Mouse (Mus musculus): Measurements from ENCODE around the gene Neurl1a.

DNA sequence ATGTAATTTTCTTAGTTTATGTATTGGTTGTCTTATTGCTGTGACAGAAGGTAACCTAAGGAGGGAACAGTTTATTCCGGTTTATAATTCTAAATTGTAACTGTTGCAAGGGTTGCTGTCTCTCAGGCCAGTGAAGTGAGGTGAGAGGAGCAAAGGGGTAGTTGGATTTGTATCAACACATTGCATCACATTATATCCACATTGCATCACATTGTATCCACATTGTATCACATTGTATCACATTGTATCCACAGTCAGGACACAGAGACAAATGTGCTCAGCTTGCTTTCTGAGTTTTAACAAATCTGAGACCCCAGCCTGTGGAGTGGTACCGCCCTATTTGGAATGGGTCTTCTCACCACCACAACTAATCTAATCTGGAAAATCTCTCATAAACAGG, 41.6 kb downstream of the Neurl1a start:
- TF ChIP-seq CTCF (IDR thresholded peaks at IDR 0.05; ENCODE audit: low read depth) (no peak), EP300 (optimal IDR thresholded peaks at IDR 0.05) (no peak)

All from stomach, postnatal 0 days (tissue).